Mouse (Mus musculus) urinary bladder, adult 18-20 months (tissue): ENCODE data around the gene Ets1.

Experiments
- DNase-seq, 2 experiments: peaks; one replicate each; pipeline ENCODE4 v3.0.0; 2022; ENCODE audit warnings: low spot score in 2 of 2, mixed read lengths in 2 of 2

The Ets1 gene

DNA sequence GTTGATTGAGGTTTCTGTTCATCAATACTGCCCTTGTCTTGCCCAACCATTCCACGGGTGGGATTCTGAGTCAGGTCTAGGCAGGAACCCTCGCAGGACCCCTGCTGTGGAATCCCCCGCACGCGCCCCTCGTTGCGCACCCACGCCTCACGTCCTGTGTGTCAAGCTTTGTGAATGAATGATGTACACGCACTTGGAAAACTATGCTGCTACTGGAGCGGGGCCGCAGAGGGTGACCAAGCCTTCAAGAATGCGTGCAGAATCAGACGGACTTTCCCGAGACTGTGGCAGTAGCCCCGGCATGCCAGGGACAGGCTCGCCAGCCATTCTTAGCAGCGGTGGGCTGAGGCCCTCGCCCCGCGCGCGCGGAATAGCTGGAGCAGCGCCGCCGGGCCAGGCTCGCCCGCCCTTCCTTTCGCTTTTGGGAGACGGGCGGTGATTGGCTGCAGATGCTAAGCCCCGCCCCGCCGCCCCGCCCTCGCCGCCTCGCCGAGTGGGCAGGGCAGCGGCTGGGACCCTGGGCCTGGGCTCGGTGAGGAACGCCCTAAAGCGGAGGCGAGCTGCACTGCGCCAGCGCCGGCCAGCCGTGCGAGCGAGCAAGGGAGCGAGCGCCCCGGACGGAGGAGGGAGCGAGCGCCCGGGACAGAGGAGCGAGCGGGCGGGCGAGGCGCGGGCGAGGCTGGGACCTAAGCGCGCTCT, 59.6 kb downstream of the Ets1 start:
- peak; percentile 95 to 97 for DNase-seq

DNA sequence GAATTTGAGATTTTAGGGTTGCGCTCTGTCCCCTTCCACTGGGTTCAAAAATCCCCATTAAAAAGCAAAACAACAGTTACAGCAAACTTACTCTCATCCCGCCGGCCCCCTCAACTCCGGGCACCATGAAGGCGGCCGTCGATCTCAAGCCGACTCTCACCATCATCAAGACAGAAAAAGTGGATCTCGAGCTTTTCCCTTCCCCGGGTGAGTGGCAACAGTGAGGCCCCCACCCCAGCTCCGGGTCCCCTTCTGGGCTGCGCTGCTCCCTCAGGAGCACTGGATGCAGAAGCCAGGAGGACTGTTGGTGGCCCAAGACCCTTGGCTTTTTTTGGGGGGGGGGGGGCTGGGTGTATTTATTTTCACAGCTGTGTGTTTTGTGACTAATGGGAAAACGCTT, 60.2 kb downstream of the Ets1 start:
- DNase-seq = no peak

- no peak for DNase-seq
Observed at GRCm38 (mm10) chr9:32696717-32697116, 60.7 kb downstream of the Ets1 start.

DNA sequence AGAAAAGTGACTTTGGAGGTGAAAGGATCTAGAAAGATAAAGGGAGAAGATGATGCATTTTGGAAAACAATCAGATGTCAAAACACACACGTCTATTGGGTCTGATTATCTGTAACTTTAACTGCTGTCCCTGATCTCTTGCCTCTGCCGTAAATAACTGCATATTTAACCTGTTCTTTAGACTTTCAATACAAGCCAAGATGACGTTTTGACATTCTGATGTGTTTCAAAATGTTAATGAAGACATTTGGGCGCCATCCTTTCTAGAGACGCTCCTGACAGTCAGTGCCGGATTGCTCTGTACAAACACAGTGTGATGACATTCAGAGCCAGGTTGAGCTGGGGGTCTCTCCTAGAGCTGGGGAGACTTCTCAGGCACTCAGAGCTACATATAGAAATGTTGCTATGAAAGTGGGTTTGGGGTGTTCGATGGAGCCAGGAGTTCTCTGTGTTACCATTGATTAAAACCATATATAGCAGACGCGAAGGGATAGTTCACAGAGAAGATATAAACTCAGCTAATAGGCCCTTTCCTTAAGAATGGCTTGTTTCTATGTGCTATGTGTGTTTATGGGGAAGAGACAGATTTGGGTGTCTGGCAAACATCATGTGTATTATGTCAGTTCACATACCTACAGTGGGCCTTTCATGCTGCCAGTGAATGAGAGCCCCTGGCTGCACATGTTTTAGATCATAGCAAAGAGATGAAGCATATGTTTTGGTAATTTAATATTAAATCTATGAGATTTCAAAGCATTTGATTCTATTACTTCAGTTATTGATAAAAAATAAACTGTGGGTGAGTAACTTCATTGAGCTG, 61.5 kb downstream of the Ets1 start:
- no peak for DNase-seq

- no peak for DNase-seq
Observed at GRCm38 (mm10) chr9:32698766-32699165, 62.7 kb downstream of the Ets1 start.

DNA sequence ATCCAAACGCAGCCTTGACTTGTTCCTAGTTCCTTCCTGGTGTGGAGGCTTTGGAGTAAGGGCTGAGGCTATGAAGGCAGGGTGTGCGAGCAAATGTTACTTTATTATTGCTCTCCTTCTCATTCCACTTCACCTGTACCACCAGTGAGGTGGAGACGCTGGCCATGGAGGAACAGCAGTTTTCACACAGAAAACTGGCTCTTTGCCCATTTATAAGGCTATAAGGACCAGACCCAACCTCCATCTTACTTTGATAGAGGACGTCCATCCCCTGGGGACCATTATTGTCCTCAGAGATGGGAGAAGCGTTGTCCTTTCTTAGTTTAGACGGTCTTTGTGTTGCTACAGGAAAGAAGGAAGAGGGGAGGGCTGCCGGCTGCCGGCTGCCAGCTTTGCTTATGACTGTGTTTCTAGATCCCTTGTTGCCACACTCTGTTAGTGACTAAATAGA, 63.4 kb downstream of the Ets1 start:
- DNase-seq = no peak

DNA sequence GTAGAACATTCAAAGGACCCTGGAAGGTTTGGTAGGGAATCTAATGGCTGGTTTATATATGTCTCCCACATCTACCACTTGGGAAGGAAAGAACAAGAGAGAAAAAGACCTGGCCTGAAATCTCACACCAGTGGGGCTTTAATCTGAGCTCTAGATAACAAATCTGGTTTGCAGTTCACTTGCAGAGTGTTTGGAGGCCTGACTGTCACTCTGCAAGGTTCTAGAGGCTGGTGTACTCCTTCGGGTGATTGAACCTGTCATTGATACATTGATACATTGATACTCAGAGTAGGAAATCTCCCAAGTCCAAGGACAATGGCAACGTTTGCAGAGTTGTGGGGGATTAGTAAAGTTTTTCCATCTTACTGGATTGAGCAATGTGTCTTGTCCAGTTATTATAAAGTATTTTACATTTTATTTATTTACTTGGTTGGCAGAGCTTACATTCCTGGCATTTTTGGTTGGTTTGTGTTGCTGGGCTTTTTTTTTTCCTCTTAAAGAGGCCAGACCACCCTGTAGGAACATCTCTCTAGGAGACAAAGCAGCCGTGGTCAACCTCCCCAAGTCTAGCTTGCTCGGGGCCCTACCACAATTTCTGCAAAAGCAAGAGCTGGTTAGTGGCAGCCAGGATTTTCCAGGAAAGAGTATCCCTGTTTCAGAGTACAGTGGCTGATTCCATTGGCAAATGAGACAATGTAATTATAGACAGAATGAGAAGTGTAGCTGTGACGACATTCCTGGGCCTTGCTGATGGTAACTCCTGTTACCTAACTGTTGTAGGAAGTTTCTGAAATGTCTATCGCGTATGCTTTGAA, 64.3 kb downstream of the Ets1 start:
- no peak for DNase-seq

- DNase-seq = no peak
Observed at GRCm38 (mm10) chr9:32701126-32701997, 65.3 kb downstream of the Ets1 start.

DNA sequence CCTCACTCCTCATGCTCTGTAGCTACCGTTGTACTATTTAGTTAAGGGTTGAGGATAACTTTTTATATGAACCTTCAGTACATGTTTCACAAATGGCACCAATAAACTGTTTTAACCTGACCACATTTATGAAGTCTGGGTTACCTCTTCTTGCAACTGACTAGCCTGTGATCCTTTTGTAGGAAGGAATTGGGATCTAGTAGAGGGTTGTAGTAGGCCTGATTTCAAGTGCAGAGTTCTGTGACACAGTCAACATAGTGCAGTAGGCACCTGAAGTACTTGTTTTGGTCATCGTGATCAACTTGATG, 65.9 kb downstream of the Ets1 start:
- DNase-seq = no peak

DNA sequence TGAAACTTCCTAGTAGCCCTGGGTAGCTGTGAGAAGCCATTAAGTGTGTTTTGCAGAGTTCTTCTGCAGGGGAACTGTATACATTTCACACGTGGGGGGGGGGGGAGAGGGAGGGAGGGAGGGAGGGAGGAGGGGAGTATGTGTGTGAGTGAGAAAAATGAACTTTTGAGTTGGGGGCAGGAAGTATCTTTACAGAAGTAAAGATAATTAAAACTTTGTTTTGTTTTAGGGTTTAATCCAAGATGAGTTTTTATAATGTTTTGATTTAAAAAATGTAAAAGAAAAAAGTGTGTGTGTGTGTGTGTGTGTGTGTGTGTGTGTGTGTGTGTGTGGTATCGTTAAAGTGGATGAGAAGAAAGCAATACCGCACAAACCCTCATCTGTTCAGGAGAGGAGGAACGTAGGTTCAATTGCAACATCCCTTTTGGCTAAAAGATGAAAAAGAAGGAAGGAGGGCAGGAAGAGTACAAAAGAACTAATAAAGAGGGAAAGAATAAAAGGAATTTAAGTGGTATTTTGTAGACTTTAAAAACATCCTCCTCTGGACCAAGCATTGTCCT, 66.9 kb downstream of the Ets1 start:
- DNase-seq = no peak

GRCm38 (mm10) chr9:32703976-32704745, 68.1 kb downstream of the Ets1 start:
- no peak for DNase-seq

- no peak for DNase-seq
Observed at GRCm38 (mm10) chr9:32705827-32706478, 69.9 kb downstream of the Ets1 start.

DNA sequence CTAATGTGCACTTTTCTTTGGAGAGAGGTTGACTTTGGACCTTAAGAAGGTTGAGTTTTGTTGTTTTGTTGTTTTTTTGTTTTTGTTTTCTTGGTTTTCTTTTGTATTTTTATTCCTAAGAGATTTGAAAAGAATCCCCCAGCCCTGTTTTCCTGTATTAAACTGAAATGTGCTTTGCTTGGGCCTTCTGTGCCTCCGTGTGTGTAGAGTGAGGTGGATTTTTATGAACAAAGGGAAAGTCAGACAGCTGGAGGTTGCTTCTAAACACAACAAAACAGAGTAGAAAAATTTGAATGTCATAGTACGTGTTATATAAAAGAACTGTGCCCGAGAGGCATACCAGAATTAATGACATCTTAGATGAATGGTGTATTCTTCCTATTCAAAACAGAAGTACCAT, 71.4 kb downstream of the Ets1 start:
- DNase-seq = no peak

- no peak for DNase-seq
Observed at GRCm38 (mm10) chr9:32708491-32708890, 72.5 kb downstream of the Ets1 start.

GRCm38 (mm10) chr9:32709359-32709758, 73.3 kb downstream of the Ets1 start:
- peak in 1 of 2 experiments; percentile 60 for DNase-seq

DNA sequence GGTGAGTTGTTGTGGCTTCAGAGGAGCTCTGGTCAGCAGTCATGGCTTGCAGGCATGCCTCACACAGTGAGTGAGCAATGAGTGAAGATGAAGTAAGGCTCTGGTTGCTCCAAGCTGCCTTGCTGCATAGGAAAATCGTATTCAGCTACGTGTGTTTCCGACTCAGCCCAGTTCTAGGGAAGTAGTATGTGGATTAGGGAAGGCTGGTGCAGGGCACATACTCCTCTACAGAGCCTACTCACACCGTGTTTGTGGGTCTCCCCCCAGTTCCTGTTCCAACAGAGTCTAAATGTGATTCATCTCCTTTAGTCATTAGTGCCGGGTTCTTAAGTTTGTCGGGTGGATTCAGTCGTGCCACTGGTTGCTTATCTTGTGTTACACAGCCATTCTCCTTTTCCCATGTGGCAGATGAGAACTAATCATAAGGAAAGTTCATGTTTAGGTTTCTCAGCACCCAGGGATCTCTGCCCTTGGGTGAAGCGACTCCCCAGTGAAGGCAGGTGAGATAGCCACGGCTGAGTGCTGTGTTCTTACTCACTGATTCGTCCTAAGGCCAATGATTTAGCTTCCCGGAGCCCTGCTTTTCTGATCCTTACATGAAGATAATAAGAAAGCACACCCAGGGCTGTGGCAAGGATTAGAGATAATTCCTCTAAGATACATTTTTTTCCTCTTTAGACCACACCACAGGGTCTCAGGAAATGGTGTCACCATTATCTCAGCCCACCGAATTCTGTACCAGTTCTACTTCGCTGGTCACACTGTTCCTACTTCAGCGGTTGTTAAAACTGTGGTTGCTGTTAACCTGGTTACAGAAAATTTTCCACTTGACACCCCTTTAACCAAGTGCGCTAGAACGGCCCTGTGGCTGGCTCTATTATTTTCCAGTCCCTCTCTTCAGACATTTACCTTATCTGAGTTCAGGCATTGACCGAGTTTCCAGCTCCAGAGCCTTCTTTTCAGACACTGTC, 74.0 kb downstream of the Ets1 start:
- DNase-seq = no peak

GRCm38 (mm10) chr9:32710987-32711652, 75.1 kb downstream of the Ets1 start:
- DNase-seq = peak in 1 of 2 experiments; percentile 51

DNA sequence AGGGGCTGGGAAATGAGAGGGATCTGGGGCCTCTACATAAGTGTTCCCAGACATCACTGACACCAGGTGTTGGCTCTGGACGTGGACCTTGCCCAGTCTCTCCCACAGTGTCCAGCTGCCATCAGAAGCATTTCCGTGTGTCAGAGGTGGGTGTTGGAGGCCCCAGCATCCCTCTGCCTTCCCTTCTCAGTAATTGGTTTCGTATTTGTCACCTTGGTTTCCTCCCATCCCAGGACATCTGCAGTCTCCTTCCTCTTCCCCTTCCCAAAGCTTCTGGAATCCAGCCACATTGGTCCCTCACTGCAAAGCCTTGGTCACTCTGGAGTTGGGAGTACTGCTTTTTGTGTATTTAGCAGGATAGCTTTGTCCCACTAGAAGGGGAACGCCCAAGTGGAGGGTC, 75.7 kb downstream of the Ets1 start:
- DNase-seq = no peak
